Mouse (Mus musculus) adrenal gland, postnatal 10 days (tissue): ENCODE results near the gene Paqr4. TPM values are rescaled to one million over a fixed set of nuclear protein-coding genes. Genes with fewer than 3 reads are reported as not detected.
A peak's percentile ranks its signal among the peaks of the same experiment; 100 is the strongest.
"Not testable (repeated sequence)": the region's sequence is repeated elsewhere in the genome, so short reads cannot be mapped to it uniquely, and the experiment has no call there.

Source experiments
- DNase-seq: peaks from one replicate; pipeline ENCODE4 v3.0.0; 2021; ENCODE audit warnings: mixed read lengths
- long read RNA-seq, 2 experiments: library from polyadenylated mRNA; stranded (forward); transcript quantifications; one replicate each; pipeline ENCODE4 v2.0.0; 2021
- total RNA-seq, 2 experiments: library from RNA; stranded (reverse); gene quantifications; 2 replicates each; pipeline ENCODE4 v1.2.3; 2021

Gene Paqr4
- 10 to 100 TPM; 12.6 to 14.9 TPM for total RNA-seq
- long read RNA-seq, experiment 1, transcript Paqr4-201 (3 exons, 2,575 nt), result major isoform, 5 of 10 reads
- long read RNA-seq, experiment 1, partial matches to known transcripts, result 0 of 10 reads
- long read RNA-seq, experiment 1, other reads (novel, unspliced or antisense), result 5 of 10 reads
- long read RNA-seq, experiment 2, transcript Paqr4-201 (3 exons, 2,575 nt), result major isoform, 15 of 22 reads
- long read RNA-seq, experiment 2, partial matches to known transcripts, result 0 of 22 reads
- long read RNA-seq, experiment 2, other reads (novel, unspliced or antisense), result 7 of 22 reads

DNA sequence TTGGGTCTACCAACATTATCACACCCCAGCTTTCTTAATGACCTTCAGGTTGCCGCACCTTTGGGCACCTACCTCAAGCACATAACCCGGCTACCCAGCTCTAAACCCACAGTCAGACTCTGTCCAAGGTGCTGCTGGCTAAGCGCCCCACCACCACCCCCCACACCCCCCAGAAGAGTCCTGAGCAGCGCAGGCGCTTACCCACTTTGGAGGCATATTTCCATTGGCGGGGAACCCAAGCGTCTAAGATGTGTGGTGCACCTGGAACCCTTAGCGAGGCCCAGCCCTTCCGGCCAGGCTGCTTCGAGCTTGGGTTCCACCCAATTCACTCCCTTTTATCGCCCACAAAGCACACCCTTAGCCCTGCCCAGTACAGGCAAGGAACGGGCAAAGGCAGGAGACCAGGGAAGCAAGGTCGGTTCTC lies at the start of gene Paqr4:
Gene Paqr4 (minus strand): TSS at position 270 of the 424 bp plus-strand sequence.
- no peak for DNase-seq

DNA sequence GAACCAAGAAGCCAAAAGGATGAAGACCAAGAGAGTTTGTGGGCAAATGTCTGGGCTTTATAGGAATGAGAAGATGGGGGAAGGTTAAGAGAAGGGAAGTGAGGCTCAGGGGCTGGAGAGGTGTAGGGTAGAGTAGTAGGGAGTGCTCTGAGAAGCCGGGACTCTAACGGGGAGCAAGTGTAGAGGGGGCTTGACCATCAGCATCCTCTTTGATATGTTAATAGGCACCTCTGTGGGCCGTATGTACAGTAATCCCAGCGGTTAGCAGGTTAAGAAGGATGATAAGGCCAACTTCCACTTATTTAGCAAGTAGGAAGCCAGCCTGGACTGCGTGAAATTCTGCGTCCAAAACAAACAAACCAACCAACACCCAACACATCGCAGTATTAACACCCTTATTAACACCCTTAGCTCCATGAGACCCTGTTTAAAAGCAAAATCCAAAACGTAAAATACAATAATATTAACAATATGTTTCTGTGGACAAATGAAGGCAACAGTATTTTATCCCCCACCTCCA lies 49.1 kb upstream of the Paqr4 start:
- no peak for DNase-seq

GRCm38 (mm10) chr17:23788973-23789372 lies 48.3 kb upstream of the Paqr4 start:
- DNase-seq, result no peak

GRCm38 (mm10) chr17:23786510-23786931 lies 45.9 kb upstream of the Paqr4 start:
- DNase-seq, result peak; percentile 31

- DNase-seq, result peak; percentile 82
These were observed 45.1 kb upstream of the Paqr4 start, which contains the start of gene Flywch2 for GRCm38 (mm10) chr17:23785561-23786471. Gene Flywch2, minus strand, starts transcription at chr17:23786081.

GRCm38 (mm10) chr17:23783352-23783751 lies 42.7 kb upstream of the Paqr4 start:
- no peak for DNase-seq

- no peak for DNase-seq
These were observed 37.8 kb upstream of the Paqr4 start for GRCm38 (mm10) chr17:23778447-23778846.

DNA sequence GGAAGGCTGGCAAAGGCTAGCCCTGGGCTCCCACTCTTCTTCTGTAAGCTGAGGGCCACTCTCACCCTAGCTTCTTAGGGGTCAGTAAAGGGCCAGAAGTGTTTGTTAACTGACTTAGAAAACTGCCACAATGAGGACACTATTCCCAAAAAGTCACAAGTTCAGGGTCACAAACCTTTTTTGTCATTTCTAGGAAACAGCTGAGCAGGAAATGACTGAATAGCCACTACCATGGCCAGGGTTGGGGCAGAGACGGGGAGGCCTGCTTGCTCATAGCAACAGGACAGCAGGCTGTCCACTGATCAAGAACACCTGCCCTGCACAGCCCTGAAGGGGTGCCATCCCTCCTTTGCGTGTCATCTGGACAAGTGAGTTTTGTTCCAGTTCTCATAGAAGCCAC lies 36.5 kb upstream of the Paqr4 start:
- no peak for DNase-seq

GRCm38 (mm10) chr17:23776216-23776615 lies 35.5 kb upstream of the Paqr4 start:
- no peak for DNase-seq

- DNase-seq, result peak; percentile 89
These were observed 33.4 kb upstream of the Paqr4 start for GRCm38 (mm10) chr17:23774090-23774489.

- DNase-seq, result no peak
These were observed 33.0 kb upstream of the Paqr4 start for GRCm38 (mm10) chr17:23773676-23774075.

GRCm38 (mm10) chr17:23772219-23772556 lies 31.5 kb upstream of the Paqr4 start:
- not testable (repeated sequence) for DNase-seq

DNA sequence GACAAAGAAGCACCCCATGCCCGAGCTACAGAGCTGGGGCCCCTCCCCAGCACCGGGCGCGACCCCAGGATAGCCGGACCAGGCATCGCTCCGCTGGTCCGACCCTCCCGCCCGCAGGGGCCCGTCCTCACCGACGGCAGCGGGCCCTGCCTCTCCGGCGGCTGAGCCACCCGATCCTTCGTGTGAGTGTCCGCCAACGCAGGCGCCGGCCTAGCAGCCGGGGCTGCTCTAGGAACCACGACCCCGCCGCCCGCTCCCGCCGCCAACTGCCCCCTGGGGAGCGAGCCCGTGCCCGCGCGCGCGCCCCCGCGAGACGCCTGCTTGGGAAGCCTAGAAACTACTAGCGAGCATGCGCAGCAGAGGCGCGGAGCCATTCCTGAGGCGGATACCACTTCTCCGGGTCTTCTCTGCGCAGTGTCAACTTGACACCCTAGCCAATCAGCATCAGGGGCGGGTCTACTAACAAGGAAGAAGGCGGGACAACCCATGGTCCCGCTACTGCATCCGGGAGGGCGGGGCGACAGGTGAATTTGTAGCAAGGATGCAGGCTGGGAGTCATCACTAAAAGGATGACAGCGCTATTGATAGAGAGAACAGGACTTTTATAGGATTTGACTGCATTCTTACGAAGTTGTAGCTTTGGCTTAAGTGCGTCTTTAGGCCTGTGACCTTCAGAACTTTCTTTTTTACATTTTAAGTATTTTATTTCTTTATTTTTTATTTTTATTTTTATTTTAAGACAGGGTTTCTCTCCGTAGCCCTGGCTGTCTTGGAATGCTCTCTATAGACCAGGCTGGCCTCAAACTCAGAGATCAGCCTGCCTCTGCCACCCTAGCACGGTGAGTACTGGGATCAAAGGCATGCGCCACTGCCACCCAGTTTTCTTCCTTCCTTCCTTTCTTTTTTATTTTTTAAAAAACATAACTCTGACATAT lies 30.9 kb upstream of the Paqr4 start, which contains the start of gene Flywch1:
Gene Flywch1 (minus strand): TSS at position 319 of the 935 bp plus-strand sequence.
- peak; percentile 98 for DNase-seq

GRCm38 (mm10) chr17:23770896-23771283 lies 30.2 kb upstream of the Paqr4 start:
- no peak for DNase-seq

GRCm38 (mm10) chr17:23770493-23770892 lies 29.8 kb upstream of the Paqr4 start:
- no peak for DNase-seq

DNA sequence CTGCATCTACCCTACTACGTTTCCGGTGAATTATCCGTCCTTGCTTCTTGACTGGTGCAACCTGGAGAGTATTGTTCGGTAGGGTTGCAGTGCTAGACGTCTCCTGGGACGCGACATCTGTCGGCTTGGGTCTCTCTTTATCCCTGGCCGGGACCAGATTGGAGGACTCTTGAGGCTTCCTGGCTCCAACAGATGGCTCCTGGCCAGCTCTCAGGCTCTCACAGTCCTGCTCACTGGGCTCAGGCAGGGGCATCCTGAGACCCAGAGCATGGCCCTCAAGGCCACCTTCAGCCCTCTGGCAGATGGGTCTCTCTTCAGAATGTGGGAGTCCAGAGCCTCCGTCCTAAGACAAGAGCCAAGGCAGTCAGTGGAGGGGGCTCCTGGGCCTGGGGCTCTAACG lies 22.3 kb upstream of the Paqr4 start:
- DNase-seq, result no peak

DNA sequence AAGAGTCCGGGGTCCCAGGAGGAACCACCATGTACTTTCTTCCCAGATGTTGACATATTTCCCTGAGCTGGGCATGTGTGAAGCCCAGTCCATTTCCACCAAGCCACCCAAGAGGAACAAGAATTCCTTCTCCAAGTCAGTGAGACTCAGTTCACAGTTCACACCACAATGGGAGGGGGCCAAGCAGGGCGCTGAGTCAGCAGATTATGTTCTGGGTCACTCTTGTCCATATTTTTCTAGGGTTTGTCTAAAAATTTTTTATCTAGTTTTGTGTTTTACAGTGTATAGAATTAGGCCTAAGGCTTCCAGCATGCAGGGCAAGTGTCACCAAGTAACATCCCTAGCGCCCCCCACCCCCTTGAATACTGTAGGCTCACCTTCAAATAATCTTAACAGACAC lies 20.5 kb upstream of the Paqr4 start:
- DNase-seq, result no peak

GRCm38 (mm10) chr17:23760231-23760630 lies 19.6 kb upstream of the Paqr4 start:
- DNase-seq, result no peak

DNA sequence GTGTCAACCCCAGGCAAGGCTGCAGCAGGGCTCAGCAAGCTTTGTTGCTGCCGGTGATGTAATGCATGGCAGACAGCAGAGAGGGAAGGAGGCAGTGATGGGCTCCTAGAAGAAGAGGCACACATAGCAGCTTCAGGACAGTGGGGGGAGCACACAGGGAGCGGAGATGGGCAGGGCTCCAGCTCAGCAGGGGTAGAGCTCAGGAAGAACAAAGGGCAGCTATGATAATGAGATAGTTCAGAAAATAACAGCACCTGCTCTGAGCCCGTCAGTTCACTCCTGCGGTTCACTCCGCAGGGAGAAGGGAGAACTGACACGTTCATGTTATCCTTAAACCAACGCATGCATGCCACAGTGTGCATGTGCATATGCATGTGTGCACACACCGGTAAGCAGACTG lies 18.1 kb upstream of the Paqr4 start:
- no peak for DNase-seq

- DNase-seq, result no peak
These were observed 16.9 kb upstream of the Paqr4 start for GRCm38 (mm10) chr17:23757581-23757980.

DNA sequence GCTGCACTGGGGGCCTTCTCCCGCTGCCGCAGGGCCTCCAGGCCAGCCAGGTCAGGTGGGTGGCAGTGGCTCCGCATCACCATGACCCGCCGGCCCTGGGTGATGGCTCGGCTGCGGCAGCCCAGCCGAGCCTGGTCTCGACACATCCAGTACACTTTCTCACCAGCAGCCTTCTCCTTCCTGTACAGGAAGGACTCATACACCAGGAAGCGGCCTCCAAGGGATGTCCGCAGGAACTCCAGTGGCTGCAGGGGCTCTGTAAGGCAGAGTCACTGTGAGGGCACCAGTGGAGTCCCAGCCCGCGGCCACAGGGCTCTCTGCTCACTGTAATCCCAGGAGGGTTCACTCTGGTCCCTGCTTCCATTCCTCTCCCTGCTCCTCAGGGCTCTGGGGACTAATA lies 15.0 kb upstream of the Paqr4 start:
- no peak for DNase-seq
